Comparison of ENCODE assay signal across 8 mouse cellular contexts in genomic region chr17:34257594-34258375, GRCm38 (mm10). TPM values are rescaled to one million over a fixed set of nuclear protein-coding genes. Genes with fewer than 3 reads are reported as not detected.
DNase-seq lines count a peak whose midpoint lies in the region; ATAC-seq lines count a peak whose summit lies in the region.

Gene H2-Ab1 (plus strand): TSS chr17:34257689.

- H3K9ac ChIP-seq in limb, embryonic 11.5 days (ENCODE audit: low read length), result no peak within 1 kb of the TSS

- H3K27ac ChIP-seq in limb, embryonic 11.5 days (replicated peaks; ENCODE audit: low read depth, low read length), result no peak within 1 kb of the TSS

- no peak within 1 kb of the TSS for H3K4me3 ChIP-seq in limb, embryonic 11.5 days (ENCODE audit: low read depth, low read length)

- ATAC-seq in granulocyte monocyte progenitor cell, adult 5-6 weeks (replicated peaks; ENCODE audit: poor library complexity, severe bottlenecking), result peak; percentile 96
- ATAC-seq in limb, embryonic 11.5 days (ENCODE audit: insufficient number of reproducible peaks, low FRiP score, low TSS enrichment, low read depth), result no peak

- no peaks in the 10 kb centered on the region for H3K36me3 ChIP-seq in limb, embryonic 11.5 days (ENCODE audit: control insufficient read depth, insufficient read depth, low read length)

- H3K4me2 ChIP-seq in limb, embryonic 11.5 days (ENCODE audit: low read depth, severe bottlenecking), result no peak within 1 kb of the TSS

- no peaks in the 10 kb centered on the region for H3K4me1 ChIP-seq in limb, embryonic 11.5 days (ENCODE audit: control insufficient read depth, insufficient read depth, low read length)

- no peaks in the 10 kb centered on the region for H3K9me3 ChIP-seq in limb, embryonic 11.5 days (ENCODE audit: control insufficient read depth, low read length)

- no peaks in the 10 kb centered on the region for H3K27me3 ChIP-seq in limb, embryonic 11.5 days (ENCODE audit: control insufficient read depth, insufficient read depth, low read length)

- 74% methylated on average over 11 of the region's 11 CpGs for WGBS in limb, embryonic 11.5 days

- peak; percentile 65 for DNase-seq in ovary, postnatal 10 days (ENCODE audit: low spot score)
- no peak for DNase-seq in ovary, adult 18-20 months (ENCODE audit: low spot score)
- DNase-seq in cerebellum, postnatal 25 days, result peak; percentile 53 to 69
- DNase-seq in kidney, adult 9 months, result peak; percentile 87
- DNase-seq in limb, embryonic 11.5 days (ENCODE audit: low spot score), result peak; percentile 74
- DNase-seq in retina, embryonic 14.5 days (ENCODE audit: low spot score), result peak; percentile 59
- DNase-seq in thymus, postnatal 25 days, result peak; percentile 89

RNA-seq across cellular contexts. Expression of gene H2-Ab1, which starts in this region (rescaled TPM):
- 15.3 and 35.8 TPM in 2 replicates for total RNA-seq in granulocyte monocyte progenitor cell, adult 5-6 weeks (2014; fragmentation: Nextera tagmentation)
- total RNA-seq in granulocyte monocyte progenitor cell, adult 5-6 weeks (2017), result 32.7 and 40.7 TPM in 2 replicates
- polyA plus RNA-seq in limb, embryonic 11.5 days (2014; fragmentation: Nextera tagmentation; extraction: Ambion mirVana), result 3.7 and 4.5 TPM in 2 replicates
